Mouse (Mus musculus): ENCODE measurements around the gene D3Ertd254e. TPM values are rescaled to one million over a fixed set of nuclear protein-coding genes. Genes with fewer than 3 reads are reported as not detected.

The D3Ertd254e gene
- 3.1 to 10.7 TPM (median 3.7 TPM) in 4 replicates for total RNA-seq (2023)

GRCm38 (mm10) chr3:36150934-36151686 lies at the start of gene D3Ertd254e:
D3Ertd254e (plus strand) TSS chr3:36151017.

Other genes with a start within 250 kb of the D3Ertd254e start
- gene Dcun1d1, start 213.6 kb upstream of the D3Ertd254e start, total RNA-seq (2023), result 76.9 to 81.0 TPM (median 78.8 TPM) in 4 replicates
- 30.9 to 41.8 TPM (median 34.9 TPM) in 4 replicates for gene Mccc1, start 150.3 kb upstream of the D3Ertd254e start, total RNA-seq (2023)
- not detected in 4 replicates for gene Ccdc144b, start 97.5 kb upstream of the D3Ertd254e start, total RNA-seq (2023)
- gene Acad9, start 85.0 kb upstream of the D3Ertd254e start, total RNA-seq (2023), result 43.2 to 61.1 TPM (median 47.1 TPM) in 4 replicates
- gene Qrfpr, start 71.3 kb downstream of the D3Ertd254e start, total RNA-seq (2023), result not detected in 4 replicates